Mouse (Mus musculus) megakaryocyte, embryonic 14.5 days (primary cell): ENCODE measurements around the gene AW146154.

Experiments
- FLI1 ChIP-seq: IDR thresholded peaks from 2 replicates; pipeline ENCODE4 v1.6.1; 2012; ENCODE audit warnings: low read length, inconsistent platforms, mixed read lengths
- GATA1 ChIP-seq: IDR thresholded peaks from 3 replicates; pipeline ENCODE4 v1.6.1; 2012; ENCODE audit warnings: mixed read lengths, low read length, inconsistent platforms, borderline replicate concordance

DNA sequence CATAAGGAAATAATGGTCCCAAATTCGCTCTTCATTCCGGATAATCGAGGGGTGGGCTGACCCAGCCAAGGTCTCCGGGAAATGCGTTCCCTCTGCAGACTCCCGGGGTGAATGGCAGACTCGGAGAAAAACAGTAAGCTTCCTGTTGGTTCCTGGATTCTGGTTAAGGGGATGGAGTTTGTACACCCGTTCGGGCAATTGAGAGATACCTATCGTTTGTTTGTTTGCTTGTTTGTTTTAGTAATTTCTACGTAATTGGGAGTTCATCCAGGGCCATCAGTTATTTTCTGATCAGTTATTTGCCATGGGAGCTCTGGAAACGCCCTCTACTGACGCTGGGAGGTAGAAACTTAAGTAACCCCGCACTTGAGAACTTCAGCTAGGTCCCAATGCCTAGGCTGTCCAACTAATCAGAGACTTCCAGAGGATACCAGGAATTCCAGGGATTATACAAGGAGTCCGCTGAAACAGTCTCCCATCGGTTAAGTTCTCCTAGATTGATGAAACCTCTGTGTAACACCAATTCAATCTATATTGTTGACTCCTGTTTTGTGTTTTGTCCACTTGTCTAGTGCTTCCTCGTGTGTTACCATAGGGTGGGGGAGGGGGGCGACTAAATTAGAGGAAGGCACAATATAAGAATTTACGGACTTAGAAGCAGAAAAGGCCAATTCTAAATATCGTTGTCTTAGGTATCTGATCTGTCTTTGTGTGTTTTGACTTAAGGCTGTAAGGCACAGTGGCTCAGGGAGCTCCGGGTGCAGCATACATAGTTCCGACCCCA is 653 bp upstream of the AW146154 start:
- TF ChIP-seq GATA1 = no peak
- TF ChIP-seq FLI1 = no peak
